Mouse (Mus musculus) testis, adult 2 months (tissue): ENCODE data around the gene Tmem231.

Source experiments
- CTCF ChIP-seq: fragments of 200-500 bp; IDR thresholded peaks from 2 replicates; pipeline ENCODE4 v1.5.1; 2012; ENCODE audit warnings: low read depth, mild to moderate bottlenecking, inconsistent platforms, low read length, moderate library complexity; ENCODE audit not compliant: control insufficient read depth, insufficient read depth, insufficient replicate concordance
- POLR2A ChIP-seq: fragments of 200-500 bp; IDR thresholded peaks from 2 replicates; pipeline ENCODE4 v1.6.1; 2012; ENCODE audit warnings: low read depth, mild to moderate bottlenecking, inconsistent platforms, low read length, moderate library complexity; ENCODE audit not compliant: control insufficient read depth

- TF ChIP-seq CTCF, result no peak
- no peak for TF ChIP-seq POLR2A
These were observed 3.9 kb downstream of the Tmem231 start for GRCm38 (mm10) chr8:111929648-111930344.
